Mouse (Mus musculus): ENCODE measurements around the gene Rasef. TPM values are rescaled to one million over a fixed set of nuclear protein-coding genes. Genes with fewer than 3 reads are reported as not detected.

The Rasef gene
- not detected for total RNA-seq (2023)

DNA sequence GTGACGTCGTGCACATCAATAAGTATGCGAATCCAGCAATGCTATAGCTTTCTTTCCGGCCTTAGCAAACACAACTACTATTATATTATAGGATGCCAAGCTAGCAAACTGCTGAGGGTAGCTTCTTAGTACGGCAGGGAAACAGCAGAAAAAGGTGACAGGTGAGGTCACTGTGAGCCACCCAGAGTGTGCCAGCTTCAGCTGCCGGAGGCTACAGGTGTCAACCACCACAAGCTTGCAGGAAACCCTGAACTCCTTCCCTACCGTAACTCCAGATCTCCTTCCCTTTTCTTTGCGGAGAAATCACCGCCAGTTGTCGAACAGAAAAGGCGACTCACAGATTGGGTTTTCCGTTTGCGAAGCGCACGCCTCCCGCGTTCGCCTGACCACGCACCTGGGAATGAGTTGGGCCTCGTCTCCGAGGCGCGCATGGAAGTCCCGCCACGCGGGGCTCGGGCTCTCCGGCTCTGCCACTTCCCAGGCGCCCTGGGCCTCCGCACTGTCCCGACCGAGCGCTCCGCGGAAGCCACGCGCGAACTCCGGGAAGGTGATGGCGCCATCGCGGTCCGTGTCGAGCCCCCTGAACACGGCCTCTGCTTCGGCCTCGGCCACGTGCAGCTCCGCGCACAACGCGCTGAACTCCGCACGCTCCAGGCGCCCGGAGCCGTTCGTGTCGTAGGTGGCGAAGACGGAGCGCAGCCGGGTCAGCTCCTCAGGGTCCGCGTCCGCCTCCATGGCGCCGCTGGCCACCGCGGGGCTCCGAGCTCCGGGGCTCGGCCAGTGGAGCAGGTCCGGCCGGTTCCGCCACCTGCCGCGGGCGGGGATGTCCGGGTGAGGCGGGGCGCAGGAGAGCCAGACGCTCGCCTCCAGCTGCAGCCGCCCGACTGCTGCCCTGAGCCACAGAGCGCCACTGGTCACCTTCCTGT, at the start of gene Rasef:
Rasef (minus strand) TSS at position 735 of the 926 bp plus-strand sequence.

DNA sequence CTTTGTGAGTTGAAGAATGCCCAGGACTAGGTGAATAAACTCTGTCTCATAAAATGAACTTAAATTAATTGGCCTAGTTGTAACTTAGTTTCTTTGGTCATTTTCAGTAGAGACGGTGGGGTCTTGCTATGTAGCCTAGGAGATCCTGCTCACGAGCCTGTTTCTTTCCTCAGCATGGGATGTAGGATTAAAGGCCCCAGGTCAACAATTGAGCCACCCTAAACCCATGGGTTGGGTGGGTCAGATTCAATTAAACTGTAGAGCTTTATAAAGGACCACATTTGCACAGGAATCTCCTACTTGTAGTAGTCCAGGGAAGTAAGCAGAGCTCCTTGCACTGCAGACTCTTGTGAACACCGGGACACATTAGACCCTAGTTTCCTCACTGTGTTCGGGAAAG, 107.6 kb downstream of the Rasef start, which contains the start of gene Gm428:
Gm428 (plus strand) TSS at position 301 of the 400 bp plus-strand sequence.

DNA sequence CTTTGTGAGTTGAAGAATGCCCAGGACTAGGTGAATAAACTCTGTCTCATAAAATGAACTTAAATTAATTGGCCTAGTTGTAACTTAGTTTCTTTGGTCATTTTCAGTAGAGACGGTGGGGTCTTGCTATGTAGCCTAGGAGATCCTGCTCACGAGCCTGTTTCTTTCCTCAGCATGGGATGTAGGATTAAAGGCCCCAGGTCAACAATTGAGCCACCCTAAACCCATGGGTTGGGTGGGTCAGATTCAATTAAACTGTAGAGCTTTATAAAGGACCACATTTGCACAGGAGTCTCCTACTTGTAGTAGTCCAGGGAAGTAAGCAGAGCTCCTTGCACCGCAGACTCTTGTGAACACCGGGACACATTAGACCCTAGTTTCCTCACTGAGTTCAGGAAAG, 122.7 kb downstream of the Rasef start, which contains the start of gene Gm11239:
Gm11239 (plus strand) TSS at position 301 of the 400 bp plus-strand sequence.

Other genes starting within 250 kb of the Rasef start
- not detected for gene Gm11238, start 183.1 kb downstream of the Rasef start, total RNA-seq (2023)
- not detected for gene Gm11237, start 168.0 kb downstream of the Rasef start, total RNA-seq (2023)
- gene Gm11236, start 152.9 kb downstream of the Rasef start, total RNA-seq (2023): not detected
- gene Gm11239, start 122.6 kb downstream of the Rasef start, total RNA-seq (2023): not detected
- not detected for gene Gm428, start 107.5 kb downstream of the Rasef start, total RNA-seq (2023)
- gene Gm11758, start 85.3 kb upstream of the Rasef start, total RNA-seq (2023): not detected
- not detected for gene Gm11757, start 100.1 kb upstream of the Rasef start, total RNA-seq (2023)
- not detected for gene Gm13871, start 115.0 kb upstream of the Rasef start, total RNA-seq (2023)
- gene Gm11756, start 129.8 kb upstream of the Rasef start, total RNA-seq (2023): not detected
- gene 2310002L09Rik, start 159.9 kb upstream of the Rasef start, total RNA-seq (2023): not detected
- not detected for gene Frmd3, start 222.4 kb upstream of the Rasef start, total RNA-seq (2023)